Mouse (Mus musculus) bone marrow macrophage, adult 2 months (primary cell): Measurements from ENCODE around the gene Ctsw.

Experiments
- CTCF ChIP-seq: IDR thresholded peaks from 2 replicates; pipeline ENCODE4 v1.5.1; 2012; ENCODE audit warnings: low read depth, mild to moderate bottlenecking, low read length, moderate library complexity
- POLR2A ChIP-seq: IDR thresholded peaks from 2 replicates; pipeline ENCODE4 v1.6.1; 2012; ENCODE audit warnings: mild to moderate bottlenecking, low read depth, low read length, borderline replicate concordance

GRCm38 (mm10) chr19:5483386-5484359 is 15.4 kb upstream of the Ctsw start:
- no peak for TF ChIP-seq CTCF
- TF ChIP-seq POLR2A = no peak
